In genomic region chr13:83546876-83547275, GRCm38 (mm10) we compare ENCODE assay signal across 21 mouse cellular contexts.
"Had no signal": no experiment of that assay in that cellular context is flagged by ENCODE, and none has a peak within 500 bp of the region (broad histone marks: within the 10 kb centered on the region; RNA-seq: fewer than 3 reads in every experiment).

No protein-coding gene starts in this region.

- H3K27me3 ChIP-seq: kidney, embryonic 15.5 days; limb, embryonic 13.5 days; megakaryocyte, embryonic 14.5 days; midbrain, embryonic 12.5 days; midbrain, embryonic 15.5 days; neural tube, embryonic 13.5 days; stomach, embryonic 15.5 days had no signal

- H3K27ac ChIP-seq: kidney, embryonic 15.5 days; limb, embryonic 10.5 days; limb, embryonic 13.5 days; macrophage; midbrain, embryonic 12.5 days; midbrain, embryonic 15.5 days; neural tube, embryonic 13.5 days; stomach, embryonic 15.5 days had no signal

- DNase-seq: kidney, adult 2 months; kidney, postnatal 10 days; kidney, postnatal 36 days; layer of hippocampus, adult 9-11 months; lung, embryonic 14.5 days; retina, postnatal 1 day; right cerebral cortex, postnatal 25 days; spleen, adult 18-20 months; thymus, postnatal 25 days had no signal

- ATAC-seq: intestine, postnatal 0 days; lung, postnatal 0 days; midbrain, embryonic 15.5 days had no signal

- H3K4me3 ChIP-seq: kidney, embryonic 15.5 days; limb, embryonic 10.5 days; limb, embryonic 13.5 days; megakaryocyte, embryonic 14.5 days; midbrain, embryonic 12.5 days; midbrain, embryonic 15.5 days; myocyte; neural tube, embryonic 13.5 days; stomach, embryonic 15.5 days had no signal

- H3K9ac ChIP-seq: kidney, embryonic 15.5 days; limb, embryonic 13.5 days; lung, embryonic 14.5 days; midbrain, embryonic 12.5 days; midbrain, embryonic 15.5 days; neural tube, embryonic 13.5 days; stomach, embryonic 15.5 days had no signal

- H3K4me2 ChIP-seq: kidney, embryonic 15.5 days; limb, embryonic 13.5 days; lung, embryonic 14.5 days; midbrain, embryonic 12.5 days; midbrain, embryonic 15.5 days; neural tube, embryonic 13.5 days; stomach, embryonic 15.5 days had no signal

- H3K36me3 ChIP-seq: kidney, embryonic 15.5 days; limb, embryonic 10.5 days; limb, embryonic 13.5 days; midbrain, embryonic 12.5 days; midbrain, embryonic 15.5 days; neural tube, embryonic 13.5 days; stomach, embryonic 15.5 days had no signal

- H3K4me1 ChIP-seq: kidney, embryonic 15.5 days; limb, embryonic 10.5 days; midbrain, embryonic 12.5 days; midbrain, embryonic 15.5 days; neural tube, embryonic 13.5 days; stomach, embryonic 15.5 days had no signal

- H3K9me3 ChIP-seq: kidney, embryonic 15.5 days; limb, embryonic 10.5 days; limb, embryonic 13.5 days; megakaryocyte, embryonic 14.5 days; midbrain, embryonic 12.5 days; midbrain, embryonic 15.5 days; neural tube, embryonic 13.5 days; stomach, embryonic 15.5 days had no signal
